Mouse (Mus musculus): ENCODE results near the gene Mesp1. TPM values are rescaled to one million over a fixed set of nuclear protein-coding genes. Genes with fewer than 3 reads are reported as not detected.

The Mesp1 gene
- total RNA-seq, 2 experiments from 2014 or later = 0.64 TPM; not detected in 1

- Histone ChIP-seq H3K27ac (no peak overlapping the region), H3K4me3 (no peak overlapping the region)
- TF ChIP-seq CTCF (conservative IDR thresholded peaks at IDR 0.05) = no peak
- no peak for DNase-seq (ENCODE audit: low spot score in 2 of 2)
Measured at GRCm38 (mm10) chr7:79744585-79744984, 49.0 kb downstream of the Mesp1 start.

GRCm38 (mm10) chr7:79744051-79744450, 49.5 kb downstream of the Mesp1 start:
- DNase-seq (ENCODE audit: low spot score in 2 of 2) = no peak
- Histone ChIP-seq H3K27ac (0 out of 2 replicates have a peak overlapping the region, but pooled peaks have one; percentile 75), H3K4me3 (no peak overlapping the region)
- no peak for TF ChIP-seq CTCF (conservative IDR thresholded peaks at IDR 0.05)

- Histone ChIP-seq H3K4me3 (peak within 1 kb of the TSS; percentile 97), H3K27ac (peak within 1 kb of the TSS; percentile 75)
- peak; percentile 75 to 76 for DNase-seq (ENCODE audit: low spot score in 2 of 2)
- peak; percentile 25 for TF ChIP-seq CTCF (conservative IDR thresholded peaks at IDR 0.05)
Measured at GRCm38 (mm10) chr7:79742659-79743536, 50.7 kb downstream of the Mesp1 start, which contains the start of the genes Pex11a and Wdr93. TSS of gene Pex11a (minus strand) at chr7:79743131. TSS of gene Wdr93 (plus strand) at chr7:79743163.

- no peak for DNase-seq (ENCODE audit: low spot score in 2 of 2)
- H3K27ac ChIP-seq = peak overlapping the region; percentile 75; the same call in 1 of the 2 replicates
- TF ChIP-seq CTCF (conservative IDR thresholded peaks at IDR 0.05) = no peak
- peak overlapping the region; percentile 97 for H3K4me3 ChIP-seq
Measured at GRCm38 (mm10) chr7:79742277-79742658, 51.3 kb downstream of the Mesp1 start.

Other genes starting within 250 kb of the Mesp1 start
- 1 to 10 TPM; 1.1 to 1.2 TPM for gene Rhcg, start 176.1 kb downstream of the Mesp1 start, total RNA-seq (2021)
- gene Ticrr, start 133.6 kb downstream of the Mesp1 start, total RNA-seq (2021) = under 1 TPM; 0.12 to 0.23 TPM
- 1 to 10 TPM; 2.0 to 2.4 TPM for gene Kif7, start 78.1 kb downstream of the Mesp1 start, total RNA-seq (2021)
- under 1 TPM; 0.26 to 0.27 TPM for gene Plin1, start 60.9 kb downstream of the Mesp1 start, total RNA-seq (2021)
- 10 to 100 TPM; 12.1 to 13.2 TPM for gene Pex11a, start 50.7 kb downstream of the Mesp1 start, total RNA-seq (2021)
- under 1 TPM in 1 of 2 experiments, not detected in 1; 0.36 TPM for gene Wdr93, start 50.6 kb downstream of the Mesp1 start, total RNA-seq (2021)
- gene Mesp2, start 16.9 kb upstream of the Mesp1 start, total RNA-seq (2021) = 1 to 10 TPM; 1.4 to 2.1 TPM
- 1 to 10 TPM; 3.3 to 4.7 TPM for gene Anpep, start 67.3 kb upstream of the Mesp1 start, total RNA-seq (2021)
- gene Ap3s2, start 126.9 kb upstream of the Mesp1 start, total RNA-seq (2021) = 10 to 100 TPM; 47.4 to 49.8 TPM
- 10 to 100 TPM; 13.4 TPM for gene Arpin, start 141.6 kb upstream of the Mesp1 start, total RNA-seq (2021)
- gene Zfp710, start 231.0 kb upstream of the Mesp1 start, total RNA-seq (2021) = 10 to 100 TPM; 21.4 to 27.3 TPM

All from layer of hippocampus, adult 2 months (tissue).